Mouse (Mus musculus) stomach, postnatal 0 days (tissue): ENCODE measurements around the gene Tom1l2. TPM values are rescaled to one million over a fixed set of nuclear protein-coding genes. Genes with fewer than 3 reads are reported as not detected.

Experiments used
- ATAC-seq: fragments of 200-750 bp; cut with Nextera tagmentation; 2 replicates; pipeline ENCODE4 v1.8.0; 2017; ENCODE audit not compliant: low FRiP score, low TSS enrichment
- DNase-seq: peaks from one replicate; pipeline ENCODE4 v3.0.0-alpha.2; 2016; ENCODE audit warnings: low spot score
- H3K27ac ChIP-seq: fragments of 300-500 bp; sonication (generic); replicated peaks from 2 replicates; pipeline ENCODE4 v1.5.1; 2014; ENCODE audit warnings: mild to moderate bottlenecking, control low read depth
- H3K27me3 ChIP-seq: fragments of 300-500 bp; sonication (generic); 2 replicates; pipeline ENCODE4 v1.6.1; 2014; ENCODE audit warnings: low read length; ENCODE audit not compliant: control insufficient read depth, insufficient read depth
- H3K36me3 ChIP-seq: fragments of 300-500 bp; sonication (generic); 2 replicates; pipeline ENCODE4 v1.6.1; 2014; ENCODE audit warnings: low read length, mixed read lengths; ENCODE audit not compliant: control insufficient read depth, insufficient read depth
- H3K4me1 ChIP-seq: fragments of 300-500 bp; sonication (generic); replicated peaks from 2 replicates; pipeline ENCODE4 v1.6.1; 2014; ENCODE audit warnings: antibody characterized with exemption; ENCODE audit not compliant: control insufficient read depth, insufficient read depth
- H3K4me2 ChIP-seq: fragments of 300-500 bp; sonication (generic); replicated peaks from 2 replicates; pipeline ENCODE4 v1.6.1; 2014; ENCODE audit warnings: low read depth, mild to moderate bottlenecking, control low read depth, moderate library complexity
- H3K4me3 ChIP-seq: fragments of 300-500 bp; sonication (generic); 2 replicates; pipeline ENCODE4 v1.5.1; 2014; ENCODE audit warnings: low read depth, low read length, control low read depth
- H3K9ac ChIP-seq: fragments of 300-500 bp; sonication (generic); 2 replicates; pipeline ENCODE4 v1.6.1; 2014; ENCODE audit warnings: mild to moderate bottlenecking, low read length, control low read depth, mixed read lengths
- H3K9me3 ChIP-seq: fragments of 300-500 bp; sonication (generic); 2 replicates; pipeline ENCODE4 v1.6.1; 2016; ENCODE audit warnings: low read length; ENCODE audit not compliant: control insufficient read depth
- CTCF ChIP-seq: IDR thresholded peaks from 2 replicates; pipeline ENCODE4 v1.5.1; 2016; ENCODE audit warnings: antibody characterized with exemption, low read depth, mild to moderate bottlenecking, moderate library complexity
- EP300 ChIP-seq: optimal IDR thresholded peaks from 2 replicates; pipeline ENCODE3; 2016; ENCODE audit warnings: antibody characterized with exemption
- WGBS: fragments of 180-500 bp; shearing (Covaris S2); extraction: QIAGEN DNeasy Blood & Tissue Kit; methylation state at CpG from one replicate; pipeline ENCODE4 v1.1.7; 2014; 5-methylcytosine and 5-hydroxymethylcytosine counted together
- polyA plus RNA-seq: library from polyadenylated mRNA; unstranded; fragments of >200 nt; fragmentation: Nextera tagmentation; extraction: Ambion mirVana; gene quantifications from 2 replicates; pipeline ENCODE4 v1.2.1, GENCODE M21; 2015

The Tom1l2 gene
- polyA plus RNA-seq, 1 experiment from 2014 or later: 15.9 TPM

DNA sequence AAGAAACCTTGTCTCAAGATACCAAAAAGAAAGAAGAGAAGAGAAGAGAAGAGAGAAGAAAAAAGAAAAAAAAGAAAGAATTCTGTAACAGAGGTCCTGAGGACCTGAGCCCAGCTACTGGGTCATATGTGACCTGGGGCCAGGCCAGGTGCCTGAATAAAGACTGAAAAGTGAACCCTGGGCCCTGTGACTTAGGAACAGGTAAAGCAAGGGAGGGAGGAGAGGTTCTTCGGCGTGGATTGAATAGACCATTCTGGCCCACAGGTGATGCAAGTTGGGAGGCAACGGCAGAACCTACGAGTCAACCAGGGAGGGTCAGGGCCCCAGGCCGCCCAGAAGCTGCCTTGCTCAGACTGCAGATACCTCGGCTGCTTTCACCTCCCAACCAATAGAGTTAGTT, 131.3 kb downstream of the Tom1l2 start:
- Histone ChIP-seq H3K9me3 (no peaks in the 10 kb centered on the region), H3K9ac (no peak overlapping the region), H3K36me3 (no peaks in the 10 kb centered on the region), H3K4me3 (no peak overlapping the region), H3K4me1 (no peaks in the 10 kb centered on the region; the same call in 1 of the 2 replicates), H3K4me2 (no peak overlapping the region), H3K27me3 (no peaks in the 10 kb centered on the region), H3K27ac (0 out of 2 replicates have a peak overlapping the region, but pooled peaks have one; percentile 41)
- DNase-seq (no peak), ATAC-seq (no peak)
- WGBS: 65% methylated on average over 6 of the region's 6 CpGs
- TF ChIP-seq EP300: no peak
- no peak for TF ChIP-seq CTCF

GRCm38 (mm10) chr11:60220291-60220804, 132.4 kb downstream of the Tom1l2 start:
- TF ChIP-seq CTCF (no peak), EP300 (peak; percentile 6)
- H3K36me3 ChIP-seq: no peaks in the 10 kb centered on the region
- under 1% methylated on average over 46 of the region's 46 CpGs for WGBS
- DNase-seq (peak; percentile 96), ATAC-seq (peak; percentile 77)
- H3K9me3 ChIP-seq: no peaks in the 10 kb centered on the region
- H3K9ac ChIP-seq: peak overlapping the region; percentile 85
- H3K27me3 ChIP-seq: no peaks in the 10 kb centered on the region
- no peaks in the 10 kb centered on the region; the same call in none of the 2 replicates for H3K4me1 ChIP-seq
- peak overlapping the region; percentile 66 for H3K4me3 ChIP-seq
- peak overlapping the region; percentile 97 for H3K27ac ChIP-seq
- H3K4me2 ChIP-seq: peak overlapping the region; percentile 79

GRCm38 (mm10) chr11:60219609-60220008, 133.1 kb downstream of the Tom1l2 start:
- WGBS: 6% methylated on average over 8 of the region's 8 CpGs
- no peaks in the 10 kb centered on the region for H3K9me3 ChIP-seq
- H3K9ac ChIP-seq: peak overlapping the region; percentile 85
- H3K4me1 ChIP-seq: no peaks in the 10 kb centered on the region; the same call in none of the 2 replicates
- TF ChIP-seq CTCF: no peak
- no peak for TF ChIP-seq EP300
- no peaks in the 10 kb centered on the region for H3K27me3 ChIP-seq
- H3K27ac ChIP-seq: peak overlapping the region; percentile 97
- ATAC-seq (0 out of 2 replicates have a peak, but pooled peaks have one; percentile 22), DNase-seq (peak; percentile 74)
- peak overlapping the region; percentile 66 for H3K4me3 ChIP-seq
- no peaks in the 10 kb centered on the region for H3K36me3 ChIP-seq
- H3K4me2 ChIP-seq: peak overlapping the region; percentile 79

DNA sequence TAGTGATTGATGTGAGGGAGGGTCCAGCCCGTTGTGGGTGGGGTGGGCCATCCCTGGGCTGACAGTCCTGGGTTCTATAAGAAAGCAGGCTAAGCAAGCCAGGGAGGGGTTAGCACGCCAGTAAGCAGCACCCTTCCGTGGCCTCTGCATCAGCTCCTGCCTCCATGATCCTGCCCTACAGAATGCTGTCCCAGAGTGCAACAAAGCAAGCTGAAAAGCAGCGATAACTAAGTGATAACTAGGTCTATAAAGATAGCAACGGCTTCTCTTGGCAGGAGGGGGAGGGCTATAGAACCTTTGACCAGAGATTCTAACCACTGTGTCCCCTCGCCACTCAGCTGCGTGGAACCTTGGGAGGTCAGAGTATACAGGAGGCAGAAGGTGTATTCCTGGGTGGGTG, 135.2 kb downstream of the Tom1l2 start:
- no peaks in the 10 kb centered on the region for H3K36me3 ChIP-seq
- 67% methylated on average over 7 of the region's 7 CpGs for WGBS
- H3K9me3 ChIP-seq: no peaks in the 10 kb centered on the region
- H3K4me2 ChIP-seq: no peak overlapping the region
- ATAC-seq: no peak
- TF ChIP-seq CTCF (no peak), EP300 (no peak)
- H3K4me1 ChIP-seq: peaks cover 2% of the 10 kb centered on the region
- no peaks in the 10 kb centered on the region for H3K27me3 ChIP-seq
- no peak for DNase-seq
- no peak overlapping the region for H3K9ac ChIP-seq
- no peak overlapping the region for H3K4me3 ChIP-seq
- H3K27ac ChIP-seq: no peak overlapping the region

DNA sequence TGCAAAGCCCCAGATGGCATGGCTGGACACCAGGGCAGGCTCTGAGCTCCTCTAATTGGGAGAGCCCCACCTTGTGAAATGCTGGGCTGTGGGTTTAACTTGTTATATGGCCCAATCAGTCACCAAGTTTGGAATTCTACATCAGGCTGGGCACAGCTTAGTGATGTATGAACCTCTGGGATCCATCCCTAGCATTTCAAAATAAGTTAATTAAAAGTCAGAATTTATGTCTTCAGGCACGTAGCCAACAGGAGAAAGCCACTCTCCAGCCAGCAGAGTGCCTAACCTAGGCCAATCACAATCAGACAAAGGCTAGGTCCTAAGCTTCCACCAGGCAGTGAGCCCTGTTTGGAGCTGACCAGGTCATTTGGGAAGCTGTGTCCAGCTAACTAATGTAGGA, 136.0 kb downstream of the Tom1l2 start:
- Histone ChIP-seq H3K4me1 (peaks cover 5% of the 10 kb centered on the region), H3K27me3 (no peaks in the 10 kb centered on the region), H3K4me3 (no peak overlapping the region), H3K36me3 (no peaks in the 10 kb centered on the region), H3K27ac (peak overlapping the region; percentile 76; the same call in 1 of the 2 replicates), H3K4me2 (no peak overlapping the region), H3K9ac (no peak overlapping the region), H3K9me3 (no peaks in the 10 kb centered on the region)
- DNase-seq (no peak), ATAC-seq (no peak)
- WGBS: 83% methylated on average over 1 of the region's 1 CpGs
- TF ChIP-seq EP300 (no peak), CTCF (no peak)

DNA sequence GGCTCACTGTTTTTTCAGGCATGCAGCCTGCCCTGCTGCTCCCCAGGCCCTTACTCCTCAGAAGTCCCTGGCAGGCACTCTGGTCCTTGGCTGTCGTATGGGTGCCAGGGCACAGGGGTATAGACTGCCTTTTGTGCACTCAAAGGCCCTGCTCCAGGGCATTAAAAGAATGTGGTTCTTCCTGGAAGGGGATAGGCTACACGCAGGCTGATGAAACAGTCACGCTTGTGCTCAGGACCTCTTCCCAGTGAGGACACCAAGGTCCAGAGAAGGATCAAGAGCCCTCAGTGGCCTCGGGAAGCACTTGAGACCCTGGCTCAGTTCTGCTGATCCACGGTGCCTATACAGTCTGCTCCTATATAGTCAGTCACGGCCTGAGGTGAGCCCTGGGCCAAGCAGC, 139.4 kb downstream of the Tom1l2 start:
- H3K9ac ChIP-seq: no peak overlapping the region
- no peak overlapping the region for H3K4me2 ChIP-seq
- no peaks in the 10 kb centered on the region for H3K36me3 ChIP-seq
- no peak overlapping the region for H3K4me3 ChIP-seq
- H3K4me1 ChIP-seq: peaks cover 22% of the 10 kb centered on the region
- DNase-seq (no peak), ATAC-seq (no peak)
- H3K9me3 ChIP-seq: no peaks in the 10 kb centered on the region
- no peak for TF ChIP-seq EP300
- TF ChIP-seq CTCF: no peak
- H3K27ac ChIP-seq: no peak overlapping the region
- no peaks in the 10 kb centered on the region for H3K27me3 ChIP-seq
- 71% methylated on average over 6 of the region's 6 CpGs for WGBS
